Mouse (Mus musculus) kidney, embryonic 14.5 days (tissue): Measurements from ENCODE around the gene Ppip5k2. TPM values are rescaled to one million over a fixed set of nuclear protein-coding genes. Genes with fewer than 3 reads are reported as not detected.
A peak's percentile ranks its signal among the peaks of the same experiment; 100 is the strongest.

Source experiments
- ATAC-seq: fragments of 200-750 bp; cut with Nextera tagmentation; 2 replicates; pipeline ENCODE4 v1.8.0; 2017; ENCODE audit warnings: moderate number of reproducible peaks, mild to moderate bottlenecking, moderate TSS enrichment, moderate library complexity; ENCODE audit not compliant: low FRiP score, low TSS enrichment
- H3K27ac ChIP-seq: fragments of 300-500 bp; sonication (generic); 2 replicates; pipeline ENCODE4 v1.5.1; 2014; ENCODE audit warnings: low read depth, mild to moderate bottlenecking, low read length, moderate library complexity, mixed read lengths
- H3K27me3 ChIP-seq: fragments of 300-500 bp; sonication (generic); 2 replicates; pipeline ENCODE4 v1.6.1; 2014; ENCODE audit warnings: mild to moderate bottlenecking, low read length; ENCODE audit not compliant: control insufficient read depth, insufficient read depth
- H3K36me3 ChIP-seq: fragments of 300-500 bp; sonication (generic); 2 replicates; pipeline ENCODE4 v1.6.1; 2014; ENCODE audit warnings: low read length, mixed read lengths; ENCODE audit not compliant: control insufficient read depth, insufficient read depth
- H3K4me1 ChIP-seq: fragments of 300-500 bp; sonication (generic); 2 replicates; pipeline ENCODE4 v1.6.1; 2014; ENCODE audit warnings: low read length, mixed read lengths; ENCODE audit not compliant: control insufficient read depth, insufficient read depth
- H3K4me2 ChIP-seq: fragments of 300-500 bp; sonication (generic); replicated peaks from 2 replicates; pipeline ENCODE4 v1.6.1; 2014; ENCODE audit warnings: low read depth, mild to moderate bottlenecking, low read length
- H3K4me3 ChIP-seq: fragments of 300-500 bp; sonication (generic); 2 replicates; pipeline ENCODE4 v1.5.1; 2014; ENCODE audit warnings: mild to moderate bottlenecking, low read length
- H3K9ac ChIP-seq: fragments of 300-500 bp; sonication (generic); 2 replicates; pipeline ENCODE4 v1.6.1; 2014; ENCODE audit warnings: low read depth, mild to moderate bottlenecking, low read length, moderate library complexity
- H3K9me3 ChIP-seq: fragments of 300-500 bp; sonication (generic); 2 replicates; pipeline ENCODE4 v1.6.1; 2016; ENCODE audit warnings: low read length; ENCODE audit not compliant: control insufficient read depth
- WGBS: fragments of 180-500 bp; shearing (Covaris S2); extraction: QIAGEN DNeasy Blood & Tissue Kit; methylation state at CpG from one replicate; pipeline ENCODE4 v1.1.7; 2014; 5-methylcytosine and 5-hydroxymethylcytosine counted together
- polyA plus RNA-seq: library from polyadenylated mRNA; unstranded; fragments of >200 nt; fragmentation: Nextera tagmentation; extraction: Ambion mirVana; gene quantifications from 2 replicates; pipeline ENCODE4 v1.2.1, GENCODE M21; 2014

The Ppip5k2 gene
- polyA plus RNA-seq, 1 experiment from 2014 or later: 48.5 TPM

DNA sequence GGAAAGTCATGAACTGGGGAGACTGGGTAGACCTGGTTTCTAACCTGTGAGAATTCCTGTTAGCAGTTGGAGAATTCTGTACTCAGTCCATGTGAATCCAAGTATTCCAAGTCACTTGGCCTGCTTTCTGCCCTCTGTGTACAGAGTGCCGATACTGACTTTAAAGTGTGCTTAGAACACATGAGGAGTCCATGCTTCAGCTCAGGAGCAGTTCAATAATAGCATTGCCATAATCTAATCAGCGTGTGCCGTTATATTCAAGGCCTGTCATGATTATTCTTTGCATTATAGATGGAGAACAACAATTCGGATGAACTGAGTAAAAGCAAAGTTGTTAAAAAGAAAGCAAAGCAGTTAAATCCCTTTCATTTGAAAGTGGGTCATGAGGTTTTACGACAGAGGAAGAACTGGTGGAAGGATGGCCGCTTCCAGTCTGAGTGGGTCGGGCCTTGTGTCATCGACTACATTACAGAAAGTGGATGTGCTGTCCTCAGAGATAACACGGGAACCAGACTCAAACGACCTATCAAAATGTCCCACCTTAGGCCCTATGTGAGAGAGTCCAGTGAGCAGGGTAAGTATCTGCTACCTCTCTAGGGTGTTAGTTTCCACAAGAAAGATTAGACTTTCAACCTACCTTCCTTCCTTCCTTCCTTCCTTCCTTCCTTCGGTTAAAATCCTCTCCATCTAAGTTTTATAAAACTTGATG is 15.6 kb upstream of the Ppip5k2 start:
- WGBS: 84% methylated on average over 11 of the region's 11 CpGs
- ATAC-seq: no peak
- Histone ChIP-seq H3K4me1 (no peaks in the 10 kb centered on the region), H3K4me2 (no peak overlapping the region), H3K27me3 (no peaks in the 10 kb centered on the region), H3K9ac (no peak overlapping the region), H3K27ac (no peak overlapping the region), H3K36me3 (no peaks in the 10 kb centered on the region), H3K9me3 (no peaks in the 10 kb centered on the region), H3K4me3 (no peak overlapping the region)

DNA sequence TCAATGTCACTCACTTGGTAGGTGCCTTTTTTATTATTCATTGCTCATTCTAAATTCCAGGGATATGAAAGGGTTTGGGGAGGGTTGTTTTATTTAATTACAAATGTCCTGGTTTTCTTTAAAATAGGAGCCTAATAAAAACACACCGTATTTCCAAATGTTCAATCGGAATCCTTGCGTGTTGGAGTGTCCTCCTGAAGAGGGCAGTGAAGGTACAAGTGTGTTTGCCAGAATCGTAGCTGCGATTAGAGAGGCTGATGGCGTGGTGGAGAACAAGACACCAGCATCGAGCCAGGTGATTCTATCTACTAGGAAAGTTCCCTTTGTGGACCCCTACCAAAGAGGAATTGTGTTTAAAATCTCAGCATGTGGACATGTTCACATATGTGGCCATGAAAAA is 14.7 kb upstream of the Ppip5k2 start:
- Histone ChIP-seq H3K27me3 (no peaks in the 10 kb centered on the region), H3K4me3 (no peak overlapping the region), H3K36me3 (no peaks in the 10 kb centered on the region), H3K9me3 (no peaks in the 10 kb centered on the region), H3K4me2 (no peak overlapping the region), H3K27ac (no peak overlapping the region), H3K9ac (no peak overlapping the region), H3K4me1 (no peaks in the 10 kb centered on the region)
- ATAC-seq: no peak
- WGBS: 82% methylated on average over 7 of the region's 7 CpGs

DNA sequence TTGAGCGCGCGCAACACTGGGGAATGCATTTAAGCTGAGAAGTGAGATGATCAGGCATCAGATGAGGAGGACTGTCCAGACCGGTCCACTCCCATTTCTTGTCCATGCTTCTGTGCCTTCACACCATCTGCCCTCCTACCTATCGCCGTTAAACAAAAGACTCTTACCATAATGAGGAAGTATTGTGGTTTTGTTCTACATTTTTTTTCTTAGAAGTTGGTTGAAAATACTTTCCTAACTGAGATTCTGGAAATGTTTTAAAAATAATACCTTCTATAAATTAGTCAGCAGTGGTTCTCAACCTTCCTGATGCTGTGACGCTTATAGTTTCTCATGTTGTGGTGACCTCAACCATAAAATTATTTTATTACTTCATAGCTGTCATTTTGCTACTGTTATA is 11.5 kb upstream of the Ppip5k2 start:
- no peaks in the 10 kb centered on the region for H3K27me3 ChIP-seq
- H3K36me3 ChIP-seq: no peaks in the 10 kb centered on the region; the same call in 1 of the 2 replicates
- WGBS: 93% methylated on average over 7 of the region's 7 CpGs
- H3K4me3 ChIP-seq: no peak overlapping the region
- no peak overlapping the region for H3K9ac ChIP-seq
- no peak overlapping the region for H3K4me2 ChIP-seq
- no peak for ATAC-seq
- no peaks in the 10 kb centered on the region for H3K9me3 ChIP-seq
- H3K27ac ChIP-seq: no peak overlapping the region
- no peaks in the 10 kb centered on the region for H3K4me1 ChIP-seq

DNA sequence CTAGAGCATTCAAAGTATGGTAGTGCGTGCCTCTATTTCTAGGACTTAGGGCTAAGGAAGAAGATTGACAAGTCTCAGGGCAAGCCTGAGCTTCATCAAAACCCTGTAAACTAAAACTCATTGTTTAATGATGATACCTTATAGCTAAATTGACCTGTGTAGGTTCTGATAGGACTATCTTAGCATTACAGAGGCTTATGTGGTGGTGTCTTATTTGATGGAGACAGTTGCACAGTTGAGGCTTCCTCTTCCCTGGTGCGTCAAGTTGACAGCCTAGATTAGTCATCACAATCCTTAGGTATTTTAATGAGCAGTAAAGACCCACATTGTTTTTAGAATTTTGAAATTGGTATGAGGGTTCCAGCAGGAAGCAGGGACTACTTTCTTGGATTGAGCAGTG is 3.8 kb upstream of the Ppip5k2 start:
- no peak for ATAC-seq
- 95% methylated on average over 2 of the region's 2 CpGs for WGBS

DNA sequence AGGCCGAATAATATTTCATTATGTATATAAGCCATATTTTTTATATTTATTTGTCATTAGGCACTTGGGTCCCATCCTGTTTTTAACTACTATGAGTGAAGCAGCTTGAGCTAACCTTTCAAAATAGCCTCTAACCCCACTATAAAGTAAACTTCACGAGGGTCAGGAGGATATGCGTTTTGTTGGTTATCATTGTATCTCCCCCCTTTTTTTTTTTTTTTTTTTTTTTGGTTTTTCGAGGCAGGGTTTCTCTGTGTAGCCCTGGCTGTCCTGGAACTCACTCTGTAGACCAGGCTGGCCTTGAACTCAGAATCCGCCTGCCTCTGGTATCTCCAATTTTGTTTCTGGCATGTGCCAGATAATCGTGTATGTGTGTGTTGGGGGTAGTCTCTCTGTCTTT is 3.2 kb upstream of the Ppip5k2 start:
- no peak overlapping the region for H3K27ac ChIP-seq
- H3K36me3 ChIP-seq: no peaks in the 10 kb centered on the region; the same call in 1 of the 2 replicates
- H3K4me3 ChIP-seq: no peak overlapping the region
- H3K9me3 ChIP-seq: no peaks in the 10 kb centered on the region
- H3K4me2 ChIP-seq: no peak overlapping the region
- no peak for ATAC-seq
- 88% methylated on average over 6 of the region's 6 CpGs for WGBS
- H3K4me1 ChIP-seq: no peaks in the 10 kb centered on the region
- no peaks in the 10 kb centered on the region for H3K27me3 ChIP-seq
- no peak overlapping the region for H3K9ac ChIP-seq

More for the DNA sequence above, 3.8 kb upstream of the Ppip5k2 start:
- Histone ChIP-seq H3K4me1 (no peaks in the 10 kb centered on the region), H3K9ac (no peak overlapping the region), H3K36me3 (no peaks in the 10 kb centered on the region; the same call in 1 of the 2 replicates), H3K9me3 (no peaks in the 10 kb centered on the region), H3K27ac (no peak overlapping the region), H3K4me3 (no peak overlapping the region), H3K4me2 (no peak overlapping the region), H3K27me3 (no peaks in the 10 kb centered on the region)

DNA sequence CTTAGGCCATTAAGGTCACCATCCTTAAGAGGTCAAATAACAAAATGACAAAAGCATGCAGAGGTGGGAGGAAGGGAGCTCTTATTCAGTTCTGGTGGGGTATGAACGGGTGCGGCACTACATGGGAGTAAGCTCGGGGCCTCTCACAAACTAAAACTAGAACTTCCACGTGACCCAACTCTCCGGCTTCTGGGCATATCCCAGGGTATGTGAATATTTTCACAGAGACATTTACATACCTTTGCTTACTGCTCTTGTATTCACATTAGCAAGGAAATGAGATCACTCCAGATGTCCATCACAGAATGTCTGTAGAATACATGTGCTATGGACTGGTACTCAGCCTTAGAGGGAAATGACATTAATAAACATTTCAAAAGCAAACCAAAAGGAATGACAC is 1.5 kb upstream of the Ppip5k2 start:
- no peaks in the 10 kb centered on the region for H3K27me3 ChIP-seq
- no peak overlapping the region for H3K9ac ChIP-seq
- WGBS: 92% methylated on average over 5 of the region's 5 CpGs
- H3K4me1 ChIP-seq: 0 out of 2 replicates have a peak, but pooled peaks cover 6% of the 10 kb centered on the region
- H3K9me3 ChIP-seq: no peaks in the 10 kb centered on the region
- H3K36me3 ChIP-seq: no peaks in the 10 kb centered on the region
- H3K4me2 ChIP-seq: no peak overlapping the region
- no peak overlapping the region for H3K4me3 ChIP-seq
- ATAC-seq: no peak
- no peak overlapping the region for H3K27ac ChIP-seq

DNA sequence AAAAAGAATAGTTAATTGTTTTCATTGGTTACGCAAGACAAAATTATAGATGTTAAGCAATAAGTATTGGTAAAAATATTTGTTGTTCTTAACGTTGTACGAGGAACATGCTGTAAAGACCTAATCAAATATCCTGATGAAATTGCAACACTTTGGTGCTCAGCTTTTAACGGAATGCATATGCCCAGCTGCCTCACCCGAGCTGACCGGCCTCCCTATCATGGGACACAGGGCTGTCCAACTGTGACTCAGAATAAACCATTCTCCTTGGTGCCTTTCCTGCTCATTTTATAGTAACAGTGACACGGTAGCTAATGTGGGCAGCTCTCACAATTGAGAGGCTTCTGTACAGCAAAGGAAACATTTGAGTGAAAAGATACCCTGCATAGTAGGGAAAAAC is 907 bp upstream of the Ppip5k2 start:
- H3K4me1 ChIP-seq: 0 out of 2 replicates have a peak, but pooled peaks cover 6% of the 10 kb centered on the region
- peak overlapping the region; percentile 94; the same call in 1 of the 2 replicates for H3K4me3 ChIP-seq
- no peak overlapping the region for H3K9ac ChIP-seq
- H3K4me2 ChIP-seq: peak overlapping the region; percentile 48
- no peaks in the 10 kb centered on the region for H3K27me3 ChIP-seq
- H3K27ac ChIP-seq: no peak overlapping the region
- H3K9me3 ChIP-seq: no peaks in the 10 kb centered on the region
- 73% methylated on average over 7 of the region's 7 CpGs for WGBS
- H3K36me3 ChIP-seq: no peaks in the 10 kb centered on the region
- no peak for ATAC-seq

DNA sequence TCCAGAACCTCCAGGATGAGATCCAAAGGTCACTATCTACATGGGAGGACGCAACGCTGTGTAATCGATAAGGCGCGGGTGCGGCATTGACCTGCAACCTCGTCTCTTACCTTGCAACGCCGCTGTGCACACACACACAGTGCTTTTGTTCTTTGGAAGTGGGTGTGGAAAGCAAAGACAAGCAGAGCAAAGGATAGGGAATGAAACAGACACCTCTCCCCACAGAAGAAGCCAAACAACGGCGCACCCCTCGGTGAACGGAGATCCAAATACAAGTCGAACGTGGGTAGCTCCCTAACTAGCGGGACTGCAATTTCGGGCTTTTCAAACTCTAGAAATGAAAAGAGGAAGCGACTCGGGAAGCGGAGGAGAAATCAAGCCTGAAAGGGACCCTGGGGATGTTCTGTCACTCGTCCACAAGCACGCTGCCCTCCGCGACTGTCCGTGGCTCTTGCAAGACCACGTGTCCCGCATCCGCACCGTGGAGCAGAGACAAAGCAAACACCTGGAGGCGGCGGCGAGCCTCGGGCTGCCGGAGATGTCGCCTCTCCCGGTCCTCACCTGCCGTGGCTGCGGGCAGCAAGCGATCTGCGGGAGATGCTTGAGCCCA is 812 bp downstream of the Ppip5k2 start:
- WGBS: under 1% methylated on average over 39 of the region's 40 CpGs
- ATAC-seq: peak; percentile 73; the same call in 1 of the 2 replicates
- no peaks in the 10 kb centered on the region for H3K36me3 ChIP-seq

DNA sequence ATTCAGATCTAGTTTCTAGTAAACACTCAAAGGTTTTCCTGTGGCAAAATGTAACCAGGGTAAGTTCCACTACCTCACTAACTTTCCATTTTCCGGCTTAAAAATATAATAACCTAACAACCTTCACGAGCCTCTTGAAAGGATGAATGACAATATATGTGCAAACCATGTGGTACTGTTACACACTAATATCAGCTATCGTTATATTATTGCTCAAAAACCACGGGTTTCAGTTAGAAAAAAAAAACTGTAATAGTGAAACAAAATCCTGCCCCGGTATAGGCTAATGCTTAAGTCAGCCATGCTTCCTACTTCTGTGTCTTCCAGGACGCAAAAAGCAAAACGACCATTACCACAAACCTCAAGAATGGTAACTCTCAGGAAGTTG is 1.3 kb downstream of the Ppip5k2 start:
- Histone ChIP-seq H3K27me3 (no peaks in the 10 kb centered on the region), H3K4me1 (0 out of 2 replicates have a peak, but pooled peaks cover 6% of the 10 kb centered on the region), H3K36me3 (no peaks in the 10 kb centered on the region), H3K27ac (no peak overlapping the region), H3K4me2 (peak overlapping the region; percentile 54), H3K9ac (peak overlapping the region; percentile 81), H3K9me3 (no peaks in the 10 kb centered on the region), H3K4me3 (peak overlapping the region; percentile 94)
- WGBS: 11% methylated on average over 7 of the region's 7 CpGs
- peak; percentile 0; the same call in 1 of the 2 replicates for ATAC-seq

More for the DNA sequence above, 812 bp downstream of the Ppip5k2 start:
- Histone ChIP-seq H3K9me3 (no peaks in the 10 kb centered on the region), H3K27me3 (no peaks in the 10 kb centered on the region), H3K4me2 (peak overlapping the region; percentile 54), H3K4me1 (0 out of 2 replicates have a peak, but pooled peaks cover 6% of the 10 kb centered on the region), H3K27ac (peak overlapping the region; percentile 51; the same call in 1 of the 2 replicates), H3K4me3 (peak overlapping the region; percentile 94), H3K9ac (peak overlapping the region; percentile 81)
